Mouse (Mus musculus) lung, postnatal 0 days (tissue): ENCODE data around the gene Ttc21b. TPM values are rescaled to one million over a fixed set of nuclear protein-coding genes. Genes with fewer than 3 reads are reported as not detected.
"Not testable (repeated sequence)": the region's sequence is repeated elsewhere in the genome, so short reads cannot be mapped to it uniquely, and the experiment has no call there.

Experiments used
- ATAC-seq: fragments of 200-750 bp; cut with Nextera tagmentation; 2 replicates; pipeline ENCODE4 v1.8.0; 2017; ENCODE audit warnings: moderate library complexity
- DNase-seq: peaks from one replicate; pipeline ENCODE4 v3.0.0-alpha.2; 2016; ENCODE audit warnings: low spot score
- H3K27ac ChIP-seq: fragments of 300-500 bp; sonication (generic); 2 replicates; pipeline ENCODE4 v1.5.1; 2014; ENCODE audit warnings: antibody characterized with exemption, mild to moderate bottlenecking, low read length, mixed read lengths
- H3K27me3 ChIP-seq: fragments of 300-500 bp; sonication (generic); replicated peaks from 2 replicates; pipeline ENCODE4 v1.6.1; 2014; ENCODE audit warnings: low read length, mixed read lengths; ENCODE audit not compliant: insufficient read depth
- H3K36me3 ChIP-seq: fragments of 300-500 bp; sonication (generic); 2 replicates; pipeline ENCODE4 v1.6.1; 2014; ENCODE audit warnings: low read length, mixed read lengths; ENCODE audit not compliant: insufficient read depth
- H3K4me1 ChIP-seq: fragments of 300-500 bp; sonication (generic); 2 replicates; pipeline ENCODE4 v1.6.1; 2014; ENCODE audit warnings: antibody characterized with exemption, low read depth, low read length, mixed read lengths; ENCODE audit not compliant: insufficient read depth
- H3K4me2 ChIP-seq: fragments of 300-500 bp; sonication (generic); replicated peaks from 2 replicates; pipeline ENCODE4 v1.6.1; 2014; ENCODE audit warnings: low read depth, mild to moderate bottlenecking, low read length, moderate library complexity, mixed read lengths
- H3K4me3 ChIP-seq: fragments of 300-500 bp; sonication (generic); 2 replicates; pipeline ENCODE4 v1.5.1; 2014; ENCODE audit warnings: low read depth, low read length
- H3K9ac ChIP-seq: fragments of 300-500 bp; sonication (generic); replicated peaks from 2 replicates; pipeline ENCODE4 v1.6.1; 2014; ENCODE audit warnings: low read depth, mild to moderate bottlenecking
- H3K9me3 ChIP-seq: fragments of 300-500 bp; sonication (generic); 2 replicates; pipeline ENCODE4 v1.6.1; 2016; ENCODE audit warnings: low read length, mixed read lengths
- CTCF ChIP-seq: IDR thresholded peaks from 2 replicates; pipeline ENCODE4 v1.5.1; 2016; ENCODE audit warnings: antibody characterized with exemption, mild to moderate bottlenecking
- EP300 ChIP-seq: IDR thresholded peaks from 2 replicates; pipeline ENCODE4 v1.6.1; 2016; ENCODE audit warnings: antibody characterized with exemption, mild to moderate bottlenecking, control low read depth
- WGBS: fragments of 180-500 bp; shearing (Covaris S2); extraction: QIAGEN DNeasy Blood & Tissue Kit; methylation state at CpG from one replicate; pipeline ENCODE4 v1.1.7; 2014; 5-methylcytosine and 5-hydroxymethylcytosine counted together
- polyA plus RNA-seq: library from polyadenylated mRNA; unstranded; fragments of >200 nt; fragmentation: Nextera tagmentation; extraction: Ambion mirVana; gene quantifications from 2 replicates; pipeline ENCODE4 v1.2.1, GENCODE M21; 2015

The Ttc21b gene
- polyA plus RNA-seq, 1 experiment from 2014 or later = 4.9 TPM

- no peaks in the 10 kb centered on the region for H3K4me1 ChIP-seq
- H3K4me3 ChIP-seq = no peak overlapping the region
- H3K27me3 ChIP-seq = no peaks in the 10 kb centered on the region
- H3K9me3 ChIP-seq = no peaks in the 10 kb centered on the region
- no peak overlapping the region for H3K27ac ChIP-seq
- H3K4me2 ChIP-seq = no peak overlapping the region
- H3K9ac ChIP-seq = no peak overlapping the region
- ATAC-seq (peak; percentile 48; the same call in 1 of the 2 replicates), DNase-seq (peak; percentile 85)
- no peaks in the 10 kb centered on the region for H3K36me3 ChIP-seq
- WGBS = 51% methylated on average over 10 of the region's 10 CpGs
- TF ChIP-seq EP300 = no peak
- no peak for TF ChIP-seq CTCF
Observed at GRCm38 (mm10) chr2:66209875-66210274, 46.5 kb downstream of the Ttc21b start.

GRCm38 (mm10) chr2:66209353-66209752 lies 47.1 kb downstream of the Ttc21b start:
- Histone ChIP-seq H3K27me3 (no peaks in the 10 kb centered on the region), H3K4me2 (no peak overlapping the region), H3K27ac (no peak overlapping the region), H3K4me1 (no peaks in the 10 kb centered on the region), H3K9ac (no peak overlapping the region), H3K4me3 (no peak overlapping the region), H3K36me3 (no peaks in the 10 kb centered on the region), H3K9me3 (no peaks in the 10 kb centered on the region)
- WGBS = 95% methylated on average over 13 of the region's 13 CpGs
- ATAC-seq (no peak), DNase-seq (no peak)
- TF ChIP-seq EP300 (no peak), CTCF (no peak)

- no peak for ATAC-seq
- DNase-seq = no peak
- Histone ChIP-seq H3K36me3 (no peaks in the 10 kb centered on the region), H3K27ac (no peak overlapping the region), H3K4me1 (no peaks in the 10 kb centered on the region), H3K9ac (no peak overlapping the region), H3K4me3 (no peak overlapping the region), H3K9me3 (no peaks in the 10 kb centered on the region), H3K4me2 (no peak overlapping the region), H3K27me3 (no peaks in the 10 kb centered on the region)
- TF ChIP-seq CTCF = no peak
- TF ChIP-seq EP300 = no peak
- 94% methylated on average over 2 of the region's 2 CpGs for WGBS
Observed at GRCm38 (mm10) chr2:66206796-66207195, 49.6 kb downstream of the Ttc21b start.

DNA sequence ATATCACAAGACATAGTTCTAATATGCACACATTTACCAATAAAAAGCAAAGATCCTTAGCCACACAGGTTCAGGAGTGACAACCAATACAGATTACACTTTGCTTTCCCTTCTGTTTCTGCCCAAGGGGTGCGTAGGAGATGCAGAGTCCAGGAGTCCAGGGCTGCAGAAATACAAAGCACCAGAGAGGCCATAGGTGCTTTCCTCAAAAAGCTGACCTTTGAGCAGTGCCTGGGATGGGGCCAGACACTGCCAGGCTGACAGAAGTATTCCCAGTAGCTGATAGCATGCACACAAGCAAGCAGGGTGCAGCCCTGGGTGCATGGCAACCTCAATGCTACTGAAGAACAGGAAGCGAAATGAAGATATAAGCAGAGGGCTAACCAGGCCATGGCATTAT lies 52.2 kb downstream of the Ttc21b start:
- TF ChIP-seq EP300 (no peak), CTCF (no peak)

DNA sequence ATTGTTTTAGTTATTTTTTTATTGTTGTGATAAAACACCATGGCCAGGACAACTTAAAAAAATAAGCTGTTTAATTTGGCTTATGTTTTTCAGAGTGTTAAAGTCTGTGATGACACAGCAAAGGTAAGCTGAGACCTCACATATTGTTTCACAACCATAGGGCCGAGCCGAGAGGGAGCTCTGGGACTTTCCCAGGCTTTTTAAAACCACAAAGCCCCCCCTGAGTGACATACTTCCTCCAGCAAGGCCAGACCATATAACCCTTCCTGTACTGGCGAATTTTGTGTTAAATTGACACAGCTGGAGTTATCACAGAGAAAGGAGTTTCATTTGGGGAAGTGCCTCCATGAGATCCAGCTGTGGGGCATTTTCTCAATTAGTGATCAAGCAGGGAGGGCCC lies 56.2 kb downstream of the Ttc21b start:
- Histone ChIP-seq H3K36me3 (no peaks in the 10 kb centered on the region), H3K9ac (no peak overlapping the region), H3K27me3 (no peaks in the 10 kb centered on the region), H3K4me3 (no peak overlapping the region), H3K27ac (no peak overlapping the region), H3K4me2 (no peak overlapping the region), H3K9me3 (no peaks in the 10 kb centered on the region), H3K4me1 (no peaks in the 10 kb centered on the region)
- TF ChIP-seq EP300 (no peak), CTCF (no peak)
- DNase-seq (no peak), ATAC-seq (no peak)
- 49% methylated on average over 3 of the region's 3 CpGs for WGBS

More for the DNA sequence above, 52.2 kb downstream of the Ttc21b start:
- H3K9me3 ChIP-seq = no peaks in the 10 kb centered on the region
- H3K27me3 ChIP-seq = no peaks in the 10 kb centered on the region
- no peaks in the 10 kb centered on the region for H3K36me3 ChIP-seq
- no peak overlapping the region for H3K9ac ChIP-seq
- ATAC-seq = no peak
- no peaks in the 10 kb centered on the region for H3K4me1 ChIP-seq
- H3K4me3 ChIP-seq = no peak overlapping the region
- 91% methylated on average over 2 of the region's 2 CpGs for WGBS
- DNase-seq = no peak
- no peak overlapping the region for H3K4me2 ChIP-seq
- H3K27ac ChIP-seq = no peak overlapping the region

DNA sequence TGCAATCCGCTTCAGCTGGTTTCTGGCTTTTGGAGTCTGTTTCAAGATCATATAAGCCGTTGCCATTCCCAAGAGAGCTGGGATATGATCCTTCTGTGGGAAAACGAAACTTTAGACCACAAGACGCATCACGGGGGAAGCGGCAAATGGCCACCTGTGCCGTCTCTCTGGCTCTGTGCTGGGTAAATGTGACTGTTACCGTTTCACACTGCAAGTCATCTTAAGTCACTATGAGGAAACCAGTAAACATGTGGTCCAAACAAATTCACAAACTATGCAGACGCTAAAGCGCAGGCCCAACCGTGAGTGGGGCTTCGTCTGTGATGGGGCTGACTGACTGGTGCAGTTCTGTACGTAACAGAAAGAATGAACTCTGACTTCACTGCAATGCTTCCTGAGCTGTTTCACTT lies 64.7 kb downstream of the Ttc21b start:
- WGBS = 83% methylated on average over 13 of the region's 13 CpGs
- no peak for TF ChIP-seq EP300
- TF ChIP-seq CTCF = no peak
- Histone ChIP-seq H3K36me3 (peaks cover 6% of the 10 kb centered on the region; the same call in 1 of the 2 replicates), H3K9ac (no peak overlapping the region), H3K27me3 (no peaks in the 10 kb centered on the region), H3K4me2 (no peak overlapping the region), H3K4me1 (no peaks in the 10 kb centered on the region), H3K4me3 (no peak overlapping the region), H3K9me3 (no peaks in the 10 kb centered on the region), H3K27ac (no peak overlapping the region)
- no peak for ATAC-seq
- no peak for DNase-seq

GRCm38 (mm10) chr2:66190157-66190556 lies 66.3 kb downstream of the Ttc21b start:
- TF ChIP-seq EP300 (no peak), CTCF (no peak)
- DNase-seq (no peak), ATAC-seq (no peak)
- Histone ChIP-seq H3K4me2 (no peak overlapping the region), H3K36me3 (peaks cover 11% of the 10 kb centered on the region; the same call in 1 of the 2 replicates), H3K9me3 (no peaks in the 10 kb centered on the region), H3K4me3 (no peak overlapping the region), H3K27ac (no peak overlapping the region), H3K4me1 (no peaks in the 10 kb centered on the region), H3K9ac (no peak overlapping the region), H3K27me3 (no peaks in the 10 kb centered on the region)
- 94% methylated on average over 5 of the region's 5 CpGs for WGBS

GRCm38 (mm10) chr2:66189197-66189596 lies 67.2 kb downstream of the Ttc21b start:
- H3K27me3 ChIP-seq, DNase-seq, H3K4me1 ChIP-seq, H3K4me2 ChIP-seq, H3K9me3 ChIP-seq, H3K9ac ChIP-seq, ATAC-seq, H3K27ac ChIP-seq, H3K4me3 ChIP-seq: not testable (repeated sequence)
- peaks cover 11% of the 10 kb centered on the region; the same call in 1 of the 2 replicates for H3K36me3 ChIP-seq
- WGBS = 97% methylated on average over 12 of the region's 12 CpGs
